Mouse (Mus musculus) forebrain, embryonic 15.5 days (tissue): ENCODE measurements around the gene Olfr231. TPM values are rescaled to one million over a fixed set of nuclear protein-coding genes. Genes with fewer than 3 reads are reported as not detected.

ENCODE experiments used
- ATAC-seq: fragments of 200-750 bp; cut with Nextera tagmentation; replicated peaks from 2 replicates; pipeline ENCODE4 v1.8.0; 2017; ENCODE audit warnings: mild to moderate bottlenecking, moderate TSS enrichment, moderate library complexity
- H3K27ac ChIP-seq: fragments of 300-500 bp; sonication (generic); replicated peaks from 2 replicates; pipeline ENCODE4 v1.5.1; 2015; ENCODE audit warnings: mild to moderate bottlenecking, inconsistent platforms
- H3K27me3 ChIP-seq: fragments of 300-500 bp; sonication (generic); 2 replicates; pipeline ENCODE4 v1.6.1; 2015; ENCODE audit warnings: inconsistent platforms
- H3K36me3 ChIP-seq: fragments of 300-500 bp; sonication (generic); 2 replicates; pipeline ENCODE4 v1.6.1; 2015; ENCODE audit warnings: mild to moderate bottlenecking, inconsistent platforms
- H3K4me1 ChIP-seq: fragments of 300-500 bp; sonication (generic); 2 replicates; pipeline ENCODE4 v1.6.1; 2015; ENCODE audit warnings: inconsistent platforms
- H3K4me2 ChIP-seq: fragments of 300-500 bp; sonication (generic); replicated peaks from 2 replicates; pipeline ENCODE4 v1.6.1; 2015; ENCODE audit warnings: mild to moderate bottlenecking, inconsistent platforms
- H3K4me3 ChIP-seq: fragments of 300-500 bp; sonication (generic); 2 replicates; pipeline ENCODE4 v1.5.1; 2015; ENCODE audit warnings: mild to moderate bottlenecking, inconsistent platforms
- H3K9ac ChIP-seq: fragments of 300-500 bp; sonication (generic); replicated peaks from 2 replicates; pipeline ENCODE4 v1.6.1; 2015; ENCODE audit warnings: mild to moderate bottlenecking, inconsistent platforms
- H3K9me3 ChIP-seq: fragments of 300-500 bp; sonication (generic); 2 replicates; pipeline ENCODE4 v1.6.1; 2016; ENCODE audit warnings: inconsistent platforms
- WGBS: fragments of 180-500 bp; shearing (Covaris S2); methylation state at CpG from one replicate; pipeline ENCODE4 v1.1.7; 2015; ENCODE audit warnings: mixed read lengths; 5-methylcytosine and 5-hydroxymethylcytosine counted together
- polyA plus RNA-seq: library from polyadenylated mRNA; unstranded; fragments of >200 nt; fragmentation: Nextera tagmentation; extraction: Ambion mirVana; gene quantifications from 2 replicates; pipeline ENCODE4 v1.2.1, GENCODE M21; 2015

Gene Olfr231
- polyA plus RNA-seq, 1 experiment from 2014 or later = not detected

GRCm38 (mm10) chr1:174084031-174084430 lies 36.9 kb downstream of the Olfr231 start, which contains the start of gene Olfr429:
Olfr429 (plus strand) TSS chr1:174084331.
- Histone ChIP-seq H3K9ac (no peak within 1 kb of the TSS), H3K27me3 (no peaks in the 10 kb centered on the region), H3K4me2 (no peak within 1 kb of the TSS), H3K4me1 (no peaks in the 10 kb centered on the region), H3K27ac (no peak within 1 kb of the TSS), H3K9me3 (no peaks in the 10 kb centered on the region), H3K36me3 (no peaks in the 10 kb centered on the region), H3K4me3 (no peak within 1 kb of the TSS)
- no peak for ATAC-seq
- WGBS = 92% methylated on average over 2 of the region's 2 CpGs

GRCm38 (mm10) chr1:174066305-174066704 lies 54.7 kb downstream of the Olfr231 start, which contains the start of gene Olfr430:
Olfr430 (plus strand) TSS chr1:174066605.
- no peaks in the 10 kb centered on the region for H3K27me3 ChIP-seq
- H3K9ac ChIP-seq = no peak within 1 kb of the TSS
- ATAC-seq = no peak
- H3K36me3 ChIP-seq = no peaks in the 10 kb centered on the region
- H3K27ac ChIP-seq = no peak within 1 kb of the TSS
- H3K4me1 ChIP-seq = no peaks in the 10 kb centered on the region
- no peaks in the 10 kb centered on the region for H3K9me3 ChIP-seq
- WGBS = 88% methylated on average over 3 of the region's 3 CpGs
- no peak within 1 kb of the TSS for H3K4me3 ChIP-seq
- no peak within 1 kb of the TSS for H3K4me2 ChIP-seq

Other genes starting within 250 kb of the Olfr231 start
- 0.19 TPM in 2 replicates for gene Ifi211, start 208.1 kb downstream of the Olfr231 start, polyA plus RNA-seq
- 2.4 and 3.5 TPM in 2 replicates for gene Mndal, start 178.7 kb downstream of the Olfr231 start, polyA plus RNA-seq
- 2.3 and 2.7 TPM in 2 replicates for gene Ifi203, start 178.5 kb downstream of the Olfr231 start, polyA plus RNA-seq
- gene Ifi202b, start 138.4 kb downstream of the Olfr231 start, polyA plus RNA-seq = not detected in 2 replicates
- not detected in 2 replicates for gene Ifi205, start 89.4 kb downstream of the Olfr231 start, polyA plus RNA-seq
- gene Olfr433, start 80.5 kb downstream of the Olfr231 start, polyA plus RNA-seq = not detected in 2 replicates
- gene Olfr432, start 72.0 kb downstream of the Olfr231 start, polyA plus RNA-seq = not detected in 2 replicates
- not detected in 2 replicates for gene Olfr430, start 54.6 kb downstream of the Olfr231 start, polyA plus RNA-seq
- not detected in 2 replicates for gene Olfr429, start 36.8 kb downstream of the Olfr231 start, polyA plus RNA-seq
- not detected in 2 replicates for gene Olfr427, start 24.3 kb downstream of the Olfr231 start, polyA plus RNA-seq
- gene Olfr424, start 10.4 kb upstream of the Olfr231 start, polyA plus RNA-seq = not detected in 2 replicates
- not detected in 2 replicates for gene Olfr420, start 34.5 kb upstream of the Olfr231 start, polyA plus RNA-seq
- gene Spta1, start 51.6 kb upstream of the Olfr231 start, polyA plus RNA-seq = 0.08 and 0.13 TPM in 2 replicates
- gene Olfr419, start 130.9 kb upstream of the Olfr231 start, polyA plus RNA-seq = not detected in 2 replicates
- not detected in 2 replicates for gene Mptx1, start 209.4 kb upstream of the Olfr231 start, polyA plus RNA-seq
- not detected in 2 replicates for gene Olfr417, start 244.0 kb upstream of the Olfr231 start, polyA plus RNA-seq